Mouse (Mus musculus) right cerebral cortex, postnatal 10 days (tissue): ENCODE data around the gene Cggbp1.

Source experiments
- DNase-seq, 2 experiments: peaks; one replicate each; pipeline ENCODE4 v3.0.0; 2021; ENCODE audit warnings: low spot score in 2 of 2

Gene Cggbp1

GRCm38 (mm10) chr16:64873416-64874305 lies 21.9 kb downstream of the Cggbp1 start:
- peak; percentile 37 to 43 for DNase-seq

- DNase-seq: no peak
These were observed 23.6 kb downstream of the Cggbp1 start for GRCm38 (mm10) chr16:64875384-64875783.

GRCm38 (mm10) chr16:64875822-64876221 lies 24.0 kb downstream of the Cggbp1 start:
- no peak for DNase-seq

GRCm38 (mm10) chr16:64876631-64877265 lies 25.0 kb downstream of the Cggbp1 start:
- no peak for DNase-seq

GRCm38 (mm10) chr16:64877314-64877713 lies 25.5 kb downstream of the Cggbp1 start:
- no peak for DNase-seq

- DNase-seq: no peak
These were observed 26.9 kb downstream of the Cggbp1 start for GRCm38 (mm10) chr16:64878611-64879132.

GRCm38 (mm10) chr16:64879735-64880134 lies 27.9 kb downstream of the Cggbp1 start:
- no peak for DNase-seq

GRCm38 (mm10) chr16:64880986-64881385 lies 29.2 kb downstream of the Cggbp1 start:
- DNase-seq: no peak

- DNase-seq: no peak
These were observed 29.6 kb downstream of the Cggbp1 start for GRCm38 (mm10) chr16:64881442-64881841.

GRCm38 (mm10) chr16:64883896-64884295 lies 32.1 kb downstream of the Cggbp1 start:
- DNase-seq: no peak

- no peak for DNase-seq
These were observed 32.6 kb downstream of the Cggbp1 start for GRCm38 (mm10) chr16:64884420-64884838.

- no peak for DNase-seq
These were observed 33.3 kb downstream of the Cggbp1 start for GRCm38 (mm10) chr16:64885142-64885541.

- DNase-seq: no peak
These were observed 33.8 kb downstream of the Cggbp1 start for GRCm38 (mm10) chr16:64885547-64885946.

GRCm38 (mm10) chr16:64889496-64889895 lies 37.7 kb downstream of the Cggbp1 start:
- DNase-seq: no peak

- no peak for DNase-seq
These were observed 47.3 kb downstream of the Cggbp1 start for GRCm38 (mm10) chr16:64899084-64899483.

- no peak for DNase-seq
These were observed 51.5 kb downstream of the Cggbp1 start for GRCm38 (mm10) chr16:64903328-64903727.

GRCm38 (mm10) chr16:64907112-64907511 lies 55.3 kb downstream of the Cggbp1 start:
- DNase-seq: peak in 1 of 2 experiments; percentile 39

GRCm38 (mm10) chr16:64908747-64909146 lies 57.0 kb downstream of the Cggbp1 start:
- DNase-seq: no peak
